Mouse (Mus musculus) thymus, postnatal 4 days (tissue): ENCODE data around the gene Atad3a.

ENCODE experiments used
- DNase-seq: peaks from one replicate; pipeline ENCODE4 v3.0.0; 2021

Gene Atad3a

GRCm38 (mm10) chr4:155739152-155739551 is 21.7 kb downstream of the Atad3a start:
- DNase-seq = no peak

- DNase-seq = no peak
These were observed 22.6 kb downstream of the Atad3a start for GRCm38 (mm10) chr4:155738262-155738661.

GRCm38 (mm10) chr4:155736421-155736820 is 24.5 kb downstream of the Atad3a start:
- no peak for DNase-seq

GRCm38 (mm10) chr4:155735788-155736187 is 25.1 kb downstream of the Atad3a start:
- DNase-seq = no peak

- peak; percentile 80 for DNase-seq
These were observed 25.8 kb downstream of the Atad3a start for GRCm38 (mm10) chr4:155734951-155735702.

- peak; percentile 84 for DNase-seq
These were observed 26.4 kb downstream of the Atad3a start, which contains the start of gene Tmem240 for GRCm38 (mm10) chr4:155734350-155734941. Gene Tmem240, plus strand, starts transcription at chr4:155734800.

- no peak for DNase-seq
These were observed 27.6 kb downstream of the Atad3a start for GRCm38 (mm10) chr4:155733267-155733666.

- DNase-seq = no peak
These were observed 32.9 kb downstream of the Atad3a start for GRCm38 (mm10) chr4:155727993-155728392.

- DNase-seq = peak; percentile 35
These were observed 39.2 kb downstream of the Atad3a start for GRCm38 (mm10) chr4:155721668-155722083.

GRCm38 (mm10) chr4:155710521-155711252 is 50.2 kb downstream of the Atad3a start:
- DNase-seq = no peak

- DNase-seq = no peak
These were observed 51.9 kb downstream of the Atad3a start for GRCm38 (mm10) chr4:155708988-155709387.

- no peak for DNase-seq
These were observed 52.3 kb downstream of the Atad3a start for GRCm38 (mm10) chr4:155708582-155708981.

- no peak for DNase-seq
These were observed 55.3 kb downstream of the Atad3a start for GRCm38 (mm10) chr4:155705592-155705929.

GRCm38 (mm10) chr4:155704721-155705591 is 55.9 kb downstream of the Atad3a start, which contains the start of gene Ssu72:
Gene Ssu72, plus strand, starts transcription at chr4:155704800.
- DNase-seq = peak; percentile 95

- DNase-seq = no peak
These were observed 57.4 kb downstream of the Atad3a start for GRCm38 (mm10) chr4:155703425-155703929.

GRCm38 (mm10) chr4:155700425-155700824 is 60.5 kb downstream of the Atad3a start:
- DNase-seq = no peak

- no peak for DNase-seq
These were observed 64.3 kb downstream of the Atad3a start for GRCm38 (mm10) chr4:155696261-155697255.

GRCm38 (mm10) chr4:155695531-155696062 is 65.3 kb downstream of the Atad3a start:
- no peak for DNase-seq

GRCm38 (mm10) chr4:155694482-155695401 is 66.2 kb downstream of the Atad3a start:
- peak; percentile 86 for DNase-seq

GRCm38 (mm10) chr4:155694111-155694481 is 66.8 kb downstream of the Atad3a start, which contains the start of gene Fndc10:
Gene Fndc10, plus strand, starts transcription at chr4:155694342.
- DNase-seq = peak; percentile 80
